Mouse (Mus musculus): ENCODE results near the gene Cog5.

Gene Cog5

GRCm38 (mm10) chr12:31806410-31807154 lies 151.9 kb downstream of the Cog5 start:
- in situ Hi-C loops (cut with MboI; ENCODE audit: unreplicated experiment in 2 of 2) = no loop called here

DNA sequence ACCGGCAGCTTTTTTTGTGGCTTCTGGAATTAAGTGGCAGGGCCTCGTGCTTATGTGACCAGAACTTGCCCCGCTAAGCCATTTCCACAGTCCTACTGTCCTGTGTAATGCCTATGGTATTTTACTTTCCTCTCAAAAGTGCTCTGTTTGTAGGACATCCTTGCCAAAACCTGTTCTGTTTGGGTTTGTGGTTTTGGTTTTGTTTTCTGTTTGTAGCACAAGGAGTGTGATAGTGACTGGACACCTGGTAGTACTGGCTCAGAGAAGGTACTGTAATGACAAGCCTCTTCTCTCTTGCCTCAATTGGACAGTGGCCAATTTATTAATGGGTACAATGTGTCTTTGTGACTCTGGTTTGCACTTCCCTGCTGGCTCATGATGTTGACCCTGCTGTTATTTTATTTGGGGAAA lies 163.4 kb downstream of the Cog5 start:
- in situ Hi-C loops (cut with MboI; ENCODE audit: unreplicated experiment in 2 of 2) = no loop called here

GRCm38 (mm10) chr12:31819096-31819495 lies 164.4 kb downstream of the Cog5 start:
- in situ Hi-C loops (cut with MboI; ENCODE audit: unreplicated experiment in 2 of 2) = no loop called here

DNA sequence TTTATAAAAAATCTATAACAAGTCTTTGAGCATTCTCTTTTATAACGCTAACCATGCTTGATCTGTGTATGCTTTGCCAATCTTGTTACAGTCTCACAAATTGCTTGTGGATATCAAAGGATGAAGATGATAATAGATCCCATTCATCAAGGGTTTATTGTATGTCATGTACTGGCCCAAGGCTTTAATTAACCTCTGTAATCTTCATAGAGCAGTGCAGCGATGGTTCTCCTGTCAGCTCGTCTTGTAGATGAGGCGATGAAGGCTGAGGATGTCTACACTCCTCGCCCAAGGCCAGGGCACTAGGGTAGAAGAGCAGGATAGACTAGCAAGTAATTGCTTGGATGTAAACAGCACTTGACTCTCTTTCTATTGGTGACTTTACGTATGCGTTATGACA lies 164.9 kb downstream of the Cog5 start:
- in situ Hi-C loops (cut with MboI; ENCODE audit: unreplicated experiment in 2 of 2) = no loop called here

GRCm38 (mm10) chr12:31823671-31824070 lies 169.0 kb downstream of the Cog5 start:
- in situ Hi-C loops (cut with MboI; ENCODE audit: unreplicated experiment in 2 of 2) = no loop called here

- in situ Hi-C loops (cut with MboI; ENCODE audit: unreplicated experiment in 2 of 2) = no loop called here
These were observed 170.2 kb downstream of the Cog5 start for GRCm38 (mm10) chr12:31824831-31825230.

GRCm38 (mm10) chr12:31825821-31826220 lies 171.2 kb downstream of the Cog5 start:
- in situ Hi-C loops (cut with MboI; ENCODE audit: unreplicated experiment in 2 of 2) = no loop called here

- in situ Hi-C loops (cut with MboI; ENCODE audit: unreplicated experiment in 2 of 2) = no loop called here
These were observed 171.8 kb downstream of the Cog5 start for GRCm38 (mm10) chr12:31826476-31826875.

- in situ Hi-C loops (cut with MboI; ENCODE audit: unreplicated experiment in 2 of 2) = no loop called here
These were observed 180.8 kb downstream of the Cog5 start for GRCm38 (mm10) chr12:31835480-31835879.

- in situ Hi-C loops (cut with MboI; ENCODE audit: unreplicated experiment in 2 of 2) = no loop called here
These were observed 181.5 kb downstream of the Cog5 start for GRCm38 (mm10) chr12:31836211-31836610.

DNA sequence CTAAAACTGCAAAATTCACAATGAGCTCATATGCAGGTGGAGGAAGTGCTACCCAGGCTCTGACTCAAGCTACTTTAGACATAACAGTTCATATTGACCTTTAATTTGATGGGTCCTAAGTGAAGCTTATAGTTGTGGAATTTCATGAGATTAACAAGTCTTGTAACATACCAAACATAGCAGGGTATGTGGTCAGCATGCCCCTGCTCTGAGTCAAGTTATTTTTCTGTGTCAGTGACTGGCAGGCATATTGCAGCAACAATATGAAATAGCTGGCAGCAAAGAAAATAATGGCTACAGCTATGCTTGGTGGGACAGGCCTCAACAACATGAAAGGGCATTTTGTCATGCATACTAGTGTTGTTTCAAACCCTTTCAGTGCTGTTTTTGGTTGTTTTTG lies 183.9 kb downstream of the Cog5 start:
- in situ Hi-C loops (cut with MboI; ENCODE audit: unreplicated experiment in 2 of 2) = no loop called here

GRCm38 (mm10) chr12:31839249-31839648 lies 184.6 kb downstream of the Cog5 start:
- in situ Hi-C loops (cut with MboI; ENCODE audit: unreplicated experiment in 2 of 2) = no loop called here

DNA sequence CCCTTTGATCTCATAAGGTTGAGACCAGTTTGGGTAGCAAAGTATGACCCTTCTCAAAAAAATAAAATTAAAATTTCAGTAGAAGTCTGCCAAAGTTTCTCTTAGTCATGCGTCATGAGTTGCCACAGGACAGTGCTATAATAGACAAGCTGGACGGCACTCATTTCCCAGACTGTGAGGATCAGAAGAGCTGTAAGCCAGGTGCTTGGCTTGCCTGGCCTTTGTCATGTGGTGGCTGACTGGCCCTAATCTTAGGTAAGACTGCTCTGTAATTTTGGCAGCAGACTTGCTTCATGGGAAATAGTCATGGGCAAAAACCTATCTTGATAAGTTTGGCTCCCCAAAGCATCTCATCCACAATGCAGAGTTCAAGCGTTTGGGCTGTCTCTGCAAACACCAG lies 191.4 kb downstream of the Cog5 start:
- in situ Hi-C loops (cut with MboI; ENCODE audit: unreplicated experiment in 2 of 2) = no loop called here

- in situ Hi-C loops (cut with MboI; ENCODE audit: unreplicated experiment in 2 of 2) = no loop called here
These were observed 194.2 kb downstream of the Cog5 start for GRCm38 (mm10) chr12:31848630-31849415.

DNA sequence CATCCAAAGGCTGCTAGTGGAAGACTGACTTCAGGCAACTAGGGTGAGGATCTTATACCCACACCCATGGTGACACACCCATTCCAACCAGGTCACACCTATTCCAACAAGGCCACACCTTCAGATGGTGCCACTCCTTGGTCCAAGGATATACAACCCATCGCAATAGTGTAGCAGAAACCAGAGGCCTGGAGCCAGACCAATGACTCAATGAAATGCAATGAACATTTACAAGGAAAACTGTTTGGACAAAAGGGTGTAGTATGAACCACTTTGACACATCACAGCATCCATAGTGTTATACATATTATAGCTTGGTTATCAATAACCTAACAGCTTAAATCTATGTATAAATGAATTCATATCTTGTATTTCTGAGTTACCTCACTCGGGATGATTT lies 194.9 kb downstream of the Cog5 start:
- in situ Hi-C loops (cut with MboI; ENCODE audit: unreplicated experiment in 2 of 2) = no loop called here

DNA sequence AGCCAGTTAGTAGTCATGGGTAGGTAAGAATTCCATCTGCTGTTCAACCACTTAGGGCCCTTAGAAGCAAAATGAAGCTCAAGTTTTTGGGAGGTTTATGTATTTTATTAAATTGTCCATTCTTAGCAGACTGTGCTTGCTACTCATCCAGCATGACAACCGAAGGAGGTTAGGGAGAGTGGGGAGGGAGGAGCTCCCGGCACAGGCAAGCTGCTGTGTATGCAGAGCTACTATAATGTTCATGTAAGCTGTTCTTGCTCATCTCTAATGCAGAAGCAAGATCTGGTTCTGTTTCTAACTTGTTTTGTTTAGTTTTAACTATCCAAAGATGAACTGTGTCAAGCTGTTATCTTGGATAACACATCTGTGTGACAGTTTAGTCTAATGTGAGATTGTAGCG lies 199.4 kb downstream of the Cog5 start:
- in situ Hi-C loops (cut with MboI; ENCODE audit: unreplicated experiment in 2 of 2) = no loop called here

GRCm38 (mm10) chr12:31854817-31855216 lies 200.1 kb downstream of the Cog5 start:
- in situ Hi-C loops (cut with MboI; ENCODE audit: unreplicated experiment in 2 of 2) = no loop called here

DNA sequence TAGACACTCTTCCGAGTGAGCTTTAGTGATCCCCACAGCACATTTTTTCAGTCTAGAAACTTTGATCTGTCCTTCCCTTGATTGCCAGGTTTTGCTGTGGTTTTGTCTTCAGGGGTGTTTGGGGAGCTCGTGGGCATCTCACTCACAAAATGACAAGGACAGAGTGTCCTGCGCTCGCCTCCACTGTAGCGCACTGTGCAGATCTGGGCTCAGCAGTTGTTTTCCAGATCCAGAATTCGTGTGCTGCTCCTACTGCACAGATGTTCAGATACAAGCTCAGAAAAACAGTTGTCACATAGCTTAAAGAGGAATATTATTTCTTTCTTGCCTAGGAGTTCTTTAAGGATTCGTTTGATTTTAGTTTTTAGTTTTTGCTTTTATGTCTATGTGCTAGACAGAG lies 203.1 kb downstream of the Cog5 start:
- in situ Hi-C loops (cut with MboI; ENCODE audit: unreplicated experiment in 2 of 2) = no loop called here

- in situ Hi-C loops (cut with MboI; ENCODE audit: unreplicated experiment in 2 of 2) = no loop called here
These were observed 208.2 kb downstream of the Cog5 start for GRCm38 (mm10) chr12:31862668-31863538.

DNA sequence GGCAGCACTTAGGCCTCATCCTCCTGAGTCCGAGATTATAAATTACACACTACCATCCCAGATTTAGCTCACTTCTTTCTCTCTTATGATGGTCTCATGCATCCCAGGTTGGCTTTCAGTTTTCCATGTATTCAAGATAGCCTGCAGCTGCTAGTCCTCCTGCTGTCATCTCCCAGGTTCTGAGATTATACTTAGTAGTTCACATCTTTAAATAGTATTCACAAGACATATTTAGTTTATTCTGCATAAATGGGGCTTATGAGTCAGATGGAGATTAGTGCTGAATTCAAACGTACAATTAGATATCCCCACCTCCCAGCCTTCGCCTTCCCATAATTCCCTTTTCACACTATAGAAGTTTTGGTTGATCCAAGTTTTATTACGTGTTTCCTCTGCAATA lies 222.1 kb downstream of the Cog5 start:
- in situ Hi-C loops (cut with MboI; ENCODE audit: unreplicated experiment in 2 of 2) = no loop called here

- in situ Hi-C loops (cut with MboI; ENCODE audit: unreplicated experiment in 2 of 2) = no loop called here
These were observed 228.1 kb downstream of the Cog5 start for GRCm38 (mm10) chr12:31882736-31883135.
